Mouse (Mus musculus): Measurements from ENCODE around the gene Ccdc181.

The Ccdc181 gene

DNA sequence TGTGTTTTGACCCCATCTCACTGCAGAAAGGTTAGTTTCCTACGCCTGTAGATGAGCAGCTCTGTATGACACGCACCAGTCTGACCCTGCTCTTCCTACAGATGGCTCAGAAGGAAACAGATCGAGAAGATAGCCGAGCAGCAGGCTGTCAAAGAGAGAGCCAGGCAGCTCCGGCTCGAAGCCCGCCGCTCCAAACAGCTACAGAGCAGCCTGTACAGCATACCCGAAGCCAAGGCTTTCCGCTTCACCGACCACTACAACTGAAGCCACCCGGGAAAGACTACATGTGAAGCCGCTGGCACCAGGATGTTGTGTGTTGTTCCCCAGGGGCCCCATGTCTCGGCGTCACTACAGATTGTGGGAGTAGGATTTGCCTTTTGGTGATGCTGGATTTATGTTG is 12.0 kb downstream of the Ccdc181 start:
- DNase-seq = peak; percentile 60

DNA sequence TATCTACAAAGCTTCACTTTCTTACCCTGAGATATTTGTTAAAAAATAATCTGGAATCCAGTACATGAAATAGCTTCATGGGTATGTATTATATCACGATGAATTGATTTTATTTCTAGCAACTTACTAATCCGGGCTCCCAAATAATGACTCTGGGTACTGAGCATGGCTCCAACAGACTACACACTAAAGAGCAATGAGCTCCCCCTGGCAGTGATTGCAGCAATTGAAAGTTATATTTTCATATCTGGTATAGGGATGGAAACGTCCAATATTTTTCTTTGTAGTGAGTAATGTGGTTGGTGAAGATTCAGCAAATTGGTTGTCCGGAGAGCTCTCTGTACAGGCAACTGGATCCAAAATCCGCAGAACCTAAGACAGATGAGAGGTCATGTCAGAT is 16.7 kb downstream of the Ccdc181 start:
- no peak for DNase-seq

DNA sequence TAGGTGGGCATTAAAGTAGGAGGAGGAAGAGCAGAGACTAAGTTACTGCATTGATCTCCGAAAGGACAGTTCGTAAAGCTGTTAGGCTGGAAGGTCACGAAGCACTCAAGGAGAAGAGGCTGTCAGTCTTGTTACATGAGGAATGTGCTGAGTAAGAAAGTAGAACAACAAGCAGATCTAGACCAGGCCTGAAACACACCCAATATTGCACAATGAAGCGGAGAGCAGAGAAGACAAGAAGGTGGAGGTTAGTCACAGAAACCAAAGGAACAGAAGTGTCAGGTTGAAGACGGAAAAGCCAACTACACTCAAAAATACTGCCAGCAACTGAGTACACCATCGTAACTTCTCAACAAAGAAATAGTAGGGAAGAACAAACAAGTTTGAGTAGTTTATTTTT is 18.7 kb downstream of the Ccdc181 start:
- DNase-seq = no peak

DNA sequence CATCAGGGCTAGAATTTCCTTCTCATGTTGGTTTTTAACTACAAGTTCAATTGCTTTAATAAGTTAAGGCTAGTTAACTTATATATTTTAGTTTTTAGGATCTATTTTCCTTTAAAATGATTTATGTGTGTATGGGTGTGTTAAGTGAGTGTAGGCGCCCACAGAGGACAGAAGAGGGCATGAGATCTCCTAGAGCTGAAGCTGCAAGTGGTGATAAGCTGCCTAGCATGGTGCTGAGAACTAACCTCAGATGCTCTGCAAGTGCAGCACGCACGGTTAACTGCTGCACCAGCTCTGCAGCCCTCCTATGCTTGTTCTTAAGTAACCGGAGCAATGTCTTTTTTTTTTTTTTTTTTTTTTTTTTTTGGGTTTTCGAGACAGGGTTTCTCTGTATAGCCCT is 21.1 kb downstream of the Ccdc181 start:
- no peak for DNase-seq

DNA sequence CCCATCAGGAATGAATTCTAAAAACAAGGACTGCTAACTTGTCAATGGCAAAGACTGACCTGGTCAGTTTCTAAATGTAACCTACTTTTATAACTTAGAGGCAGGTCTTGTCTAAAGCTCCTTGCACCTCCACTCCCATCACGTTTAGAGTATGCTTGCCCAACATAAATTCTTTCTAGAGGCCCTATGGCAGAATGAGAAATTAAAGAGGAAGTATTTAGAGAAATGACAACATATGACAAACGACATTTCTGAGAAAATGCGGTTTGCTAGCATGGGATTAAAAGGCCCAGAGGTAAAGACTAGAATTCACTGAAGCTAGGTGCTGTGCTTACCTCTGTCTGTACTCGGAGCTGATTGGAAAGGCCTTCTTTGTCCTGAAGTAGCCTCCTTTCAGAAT is 26.6 kb downstream of the Ccdc181 start:
- DNase-seq = no peak

DNA sequence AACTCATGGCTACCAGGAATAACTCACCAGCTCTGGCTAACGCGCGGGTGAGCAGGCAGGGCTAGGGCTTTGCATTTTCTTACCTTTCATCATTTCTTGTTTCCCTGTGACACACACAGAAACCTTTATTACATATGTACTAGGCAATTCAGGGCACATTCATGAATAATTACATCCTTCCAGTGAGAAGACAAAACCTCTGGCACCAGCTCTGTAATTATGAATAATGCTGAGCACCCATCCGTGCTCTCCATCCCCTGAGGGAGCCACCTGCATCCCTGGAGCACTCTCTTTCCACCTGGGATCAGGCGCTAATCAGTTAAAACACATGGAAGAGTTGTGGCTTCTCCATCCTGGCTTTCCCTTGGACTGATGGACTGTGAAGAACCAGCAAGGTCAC is 28.4 kb downstream of the Ccdc181 start, which contains the start of gene Nme7:
TSS of gene Nme7 (plus strand) at position 301 of the 400 bp plus-strand sequence.
- no peak for DNase-seq

DNA sequence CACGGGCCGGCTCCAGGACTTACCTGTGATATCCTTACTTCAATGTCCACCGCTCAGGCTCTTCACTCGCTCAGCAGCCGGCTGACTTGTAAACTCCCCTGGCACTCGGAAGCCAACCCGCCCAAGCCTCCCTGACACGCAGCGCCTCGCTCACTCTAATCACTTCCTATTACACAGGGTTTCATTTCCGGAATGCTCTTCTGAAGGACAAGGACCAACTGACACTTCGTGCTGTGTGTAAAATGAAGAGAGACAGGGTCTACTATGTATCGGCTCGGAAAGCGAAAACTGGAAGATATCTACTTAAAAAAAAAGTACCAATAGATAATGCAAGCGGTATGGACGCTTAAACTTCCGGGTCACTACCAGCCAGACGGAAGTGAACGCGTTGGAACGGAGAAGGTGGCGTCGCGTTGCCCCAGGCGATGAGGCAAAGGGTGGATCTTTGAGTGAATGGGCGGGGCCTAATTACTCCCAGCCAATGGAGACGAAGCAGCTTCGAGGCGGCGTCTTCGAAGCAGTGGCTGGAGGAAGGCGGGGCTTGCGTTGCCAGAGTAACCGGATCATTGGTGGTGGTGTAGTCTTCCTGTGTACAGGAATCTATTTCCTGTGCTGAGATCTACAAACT is 31.9 kb downstream of the Ccdc181 start, which contains the start of gene Blzf1:
TSS of gene Blzf1 (minus strand) at position 366 of the 628 bp plus-strand sequence.
- DNase-seq = peak; percentile 95

DNA sequence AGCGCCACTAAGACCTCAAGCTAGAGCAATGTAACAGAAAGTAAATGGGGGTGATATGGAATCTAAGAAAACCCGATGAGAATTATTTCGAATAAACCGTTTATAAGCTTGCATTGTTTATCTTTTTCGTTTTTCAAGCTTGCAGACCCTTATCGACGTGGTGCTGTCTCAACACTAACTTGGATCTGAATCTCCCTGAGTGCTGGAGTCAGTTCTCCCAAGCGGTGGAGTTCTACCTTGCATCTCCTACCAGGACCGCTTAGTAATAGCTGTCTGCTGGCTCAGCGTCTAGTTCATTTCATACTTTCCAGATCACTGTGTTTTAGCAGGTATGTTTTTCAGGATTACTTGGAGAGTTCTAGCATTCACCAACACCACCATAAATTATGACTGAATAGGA is 32.5 kb downstream of the Ccdc181 start:
- DNase-seq = no peak

DNA sequence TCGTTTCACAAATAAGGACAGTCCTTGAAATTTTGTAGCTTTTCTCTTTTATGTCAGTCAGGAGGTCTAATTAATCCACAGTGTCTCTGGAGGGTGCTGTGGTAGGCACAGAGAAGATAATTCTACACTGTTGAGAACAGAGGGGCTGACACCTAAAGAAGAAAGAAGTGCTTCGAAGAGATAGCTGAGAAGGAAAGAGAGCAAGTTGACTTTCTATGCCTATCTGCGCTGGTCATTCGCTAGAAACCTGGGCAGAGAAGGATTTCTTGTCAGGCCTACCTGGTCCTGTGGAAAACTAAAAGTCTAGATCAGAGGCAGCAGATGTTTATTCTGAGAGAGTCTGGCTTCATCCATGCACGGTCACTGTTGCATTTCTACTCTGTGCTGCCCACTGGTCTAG is 38.7 kb downstream of the Ccdc181 start:
- no peak for DNase-seq

DNA sequence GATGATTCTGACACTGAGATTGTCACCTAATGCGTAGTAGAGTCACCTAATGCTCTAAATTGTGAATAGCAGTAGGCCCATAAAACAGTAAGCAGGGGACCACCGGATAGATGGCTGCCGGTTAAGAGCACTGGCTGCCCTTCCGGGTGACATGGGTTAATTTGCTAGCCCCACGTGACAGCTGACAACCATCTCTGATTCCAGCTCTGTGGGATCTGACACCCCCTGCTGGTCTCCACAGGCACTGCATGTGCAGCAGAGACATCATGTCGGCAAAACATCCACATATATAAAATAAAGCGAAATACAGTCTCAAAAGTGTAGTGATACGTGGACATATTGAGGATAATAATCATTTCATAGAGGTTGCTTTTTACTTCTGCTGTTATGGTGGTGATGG is 39.9 kb downstream of the Ccdc181 start:
- DNase-seq = peak; percentile 32

DNA sequence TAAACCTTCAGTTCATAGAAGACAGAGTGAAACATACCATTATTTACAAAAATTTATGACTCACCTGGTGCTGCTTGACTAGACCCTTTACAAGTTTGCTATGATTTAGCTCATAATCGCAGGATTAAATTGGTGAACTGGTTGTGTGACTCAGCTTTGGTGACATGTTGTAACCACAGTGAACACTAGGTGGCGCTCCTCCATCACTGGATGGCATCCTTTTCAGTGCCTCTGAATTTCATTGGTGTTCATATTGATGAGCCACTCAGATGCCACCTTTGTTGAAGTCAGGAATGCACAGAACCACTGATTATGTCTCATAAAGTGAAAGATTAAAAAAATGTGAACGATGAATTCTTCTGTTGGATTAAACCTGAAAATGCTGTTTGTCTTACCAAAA is 41.3 kb downstream of the Ccdc181 start:
- DNase-seq = peak; percentile 74

DNA sequence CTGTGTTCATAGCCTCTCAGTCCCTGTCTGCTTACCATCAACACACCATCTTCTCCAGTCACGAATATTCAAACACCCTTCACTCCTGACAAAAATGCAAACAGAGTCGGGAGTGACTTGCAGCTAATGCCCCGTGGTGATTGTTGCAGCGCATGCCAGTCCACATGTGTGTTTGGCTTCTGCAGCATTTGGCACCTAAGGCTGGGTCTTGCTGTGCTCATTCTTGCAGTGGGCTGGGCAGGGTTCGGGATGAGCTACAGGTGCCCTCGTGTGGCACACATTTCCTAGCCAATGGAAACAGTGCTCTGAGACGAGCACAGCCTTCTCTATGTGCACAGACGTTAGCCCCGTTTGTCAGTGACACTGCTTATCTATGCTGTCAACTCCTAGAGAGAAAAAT is 41.9 kb downstream of the Ccdc181 start:
- DNase-seq = no peak

DNA sequence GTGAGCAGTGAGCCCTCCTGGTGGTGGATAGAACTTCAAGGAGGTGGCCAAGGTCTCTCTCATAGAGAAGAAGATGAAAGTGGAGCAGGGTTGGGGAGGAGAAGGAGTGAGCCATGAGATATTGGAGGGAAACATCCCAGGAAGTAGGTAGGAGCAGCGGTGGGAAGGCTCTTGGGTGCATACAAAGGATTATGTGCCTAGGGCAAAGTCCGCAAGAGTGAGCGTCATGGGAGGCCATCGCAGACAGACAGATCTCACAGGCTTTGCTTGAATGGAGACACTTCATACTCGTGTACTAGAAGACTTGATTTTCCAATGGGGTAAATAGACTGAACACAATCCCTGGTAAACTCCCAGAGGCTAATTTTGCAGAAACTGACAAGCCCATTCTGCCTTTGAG is 43.1 kb downstream of the Ccdc181 start:
- DNase-seq = no peak

DNA sequence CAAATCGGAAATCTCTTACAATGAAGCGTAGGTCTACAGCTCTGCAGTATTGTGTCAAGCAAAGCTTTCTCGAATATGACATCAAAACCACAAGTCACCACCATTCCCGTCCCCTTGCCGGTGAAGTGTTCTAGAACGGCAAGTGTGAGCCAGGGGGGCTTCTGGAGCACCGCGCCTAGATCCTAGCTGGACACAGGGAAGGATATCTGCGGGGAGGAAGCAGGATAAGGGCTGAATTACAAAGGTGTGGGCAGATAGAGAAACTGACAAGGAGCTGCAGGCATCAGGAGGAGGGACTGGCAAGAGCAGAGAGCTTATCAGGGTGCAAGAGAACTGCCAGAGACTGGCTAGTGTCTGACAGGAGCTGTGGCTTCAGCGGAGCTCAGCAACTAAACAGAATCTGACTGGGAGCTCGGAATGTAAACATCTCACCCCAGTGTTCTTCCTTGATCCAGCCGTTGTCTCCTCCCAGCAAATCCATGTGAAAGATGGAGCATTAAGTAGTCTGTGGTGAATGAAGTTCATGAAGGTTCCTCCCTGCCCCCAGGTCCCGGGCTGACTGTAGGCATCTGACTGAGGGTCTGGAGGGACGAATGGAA is 44.3 kb downstream of the Ccdc181 start:
- DNase-seq = no peak

DNA sequence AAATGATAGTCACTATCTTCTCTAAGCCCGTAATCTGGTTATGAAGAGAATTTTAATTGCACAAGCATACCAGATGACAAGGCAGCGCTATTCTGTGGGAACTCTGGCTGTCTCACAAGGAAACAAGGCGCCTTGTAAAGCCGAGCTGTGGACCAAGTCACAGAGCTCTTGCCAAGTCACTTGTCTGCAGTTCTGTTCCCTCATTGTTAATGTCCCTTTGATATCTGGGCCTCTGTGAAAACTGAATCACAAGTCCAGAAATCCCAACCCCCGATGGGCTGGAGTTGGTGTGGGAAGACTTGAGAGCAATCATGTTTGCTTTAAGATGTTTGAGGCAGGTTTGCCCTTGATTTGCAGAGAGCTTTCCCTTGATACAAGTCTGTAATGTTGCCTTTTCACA is 45.3 kb downstream of the Ccdc181 start:
- no peak for DNase-seq

DNA sequence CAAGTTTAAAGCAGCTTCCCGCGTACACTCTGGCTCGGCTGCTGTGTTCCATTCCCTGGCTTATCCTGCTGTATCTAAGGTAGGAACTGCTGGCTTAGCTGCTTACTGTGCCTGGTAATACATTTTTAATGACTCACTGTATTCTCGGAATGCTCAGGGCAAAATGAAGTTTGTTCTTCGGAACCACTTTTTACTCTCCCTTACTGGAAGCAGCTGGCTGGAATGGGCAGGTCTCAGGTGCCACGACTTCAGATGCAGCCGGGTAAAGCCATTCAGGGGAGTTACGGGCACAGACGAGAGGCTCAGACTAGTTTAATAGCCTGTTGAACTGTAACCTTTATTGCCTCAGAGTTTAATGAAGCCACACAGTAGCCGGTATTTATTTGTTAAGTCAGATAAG is 46.0 kb downstream of the Ccdc181 start:
- DNase-seq = no peak

DNA sequence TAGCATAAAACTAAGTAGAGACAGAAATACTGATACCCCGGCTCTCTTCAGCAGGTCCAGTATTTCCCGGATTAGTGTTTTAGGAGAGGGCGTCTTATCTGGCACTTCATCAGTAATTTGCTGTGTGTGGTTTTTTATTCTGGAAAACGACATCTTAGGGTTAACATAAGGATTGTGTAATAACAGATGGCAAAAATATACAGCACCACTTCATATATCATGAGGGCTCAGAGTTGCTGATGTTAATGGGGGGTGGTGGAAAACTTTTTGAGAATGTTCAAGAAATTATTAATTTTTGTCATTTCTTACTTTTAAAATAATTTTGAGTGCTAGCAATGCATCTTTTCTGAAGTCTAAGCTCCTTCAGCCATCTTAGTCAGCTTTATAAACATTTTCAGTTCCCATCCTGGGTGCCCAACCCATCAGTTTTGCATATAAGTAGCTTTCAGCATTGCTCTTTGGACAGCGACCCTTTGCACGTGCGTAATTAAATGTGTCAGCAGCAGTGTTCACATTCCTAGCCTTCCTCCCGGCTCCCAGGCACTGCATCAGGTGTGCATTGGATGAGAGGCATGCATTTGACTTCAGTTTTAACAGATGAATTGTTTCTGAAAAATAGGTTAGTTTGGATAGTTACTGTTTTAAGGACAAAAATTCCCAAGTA is 47.7 kb downstream of the Ccdc181 start:
- no peak for DNase-seq

DNA sequence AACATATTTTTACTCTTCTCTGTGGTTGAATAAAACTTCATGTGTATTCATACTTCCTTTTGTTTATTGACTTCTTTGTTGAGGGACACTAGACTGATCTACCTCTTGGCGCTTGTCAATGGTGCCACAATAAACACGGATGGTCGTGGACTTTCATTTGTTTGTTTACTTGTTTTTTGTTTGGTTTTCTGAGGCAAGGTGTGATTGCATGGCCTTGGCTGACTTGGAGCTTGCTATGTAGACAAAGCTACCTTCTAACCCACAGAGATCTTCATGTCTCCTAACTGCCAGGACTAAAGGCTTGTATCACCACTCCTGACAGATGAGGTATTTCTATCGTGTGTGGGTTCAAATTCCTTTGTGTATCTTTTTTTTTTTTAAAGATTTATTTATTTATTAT is 48.8 kb downstream of the Ccdc181 start:
- no peak for DNase-seq

DNA sequence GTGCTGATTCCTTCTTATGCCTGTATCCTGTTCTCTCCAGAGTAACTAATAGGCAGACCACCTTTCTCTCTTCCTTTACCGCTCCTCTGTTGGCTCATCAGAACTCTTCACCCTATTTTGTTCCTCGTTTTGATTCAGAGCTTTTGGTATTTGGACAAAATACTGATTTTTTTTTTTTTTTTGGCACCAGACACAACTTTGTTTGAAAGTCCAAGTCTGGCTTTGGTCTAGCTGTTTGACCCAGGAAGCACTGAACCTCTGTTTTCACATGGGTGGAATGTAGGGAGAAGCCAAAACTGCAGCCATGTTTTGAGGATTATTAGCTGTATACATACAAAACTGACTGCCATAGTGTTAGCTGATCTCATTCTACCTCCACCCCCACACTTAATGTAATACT is 49.5 kb downstream of the Ccdc181 start:
- no peak for DNase-seq

DNA sequence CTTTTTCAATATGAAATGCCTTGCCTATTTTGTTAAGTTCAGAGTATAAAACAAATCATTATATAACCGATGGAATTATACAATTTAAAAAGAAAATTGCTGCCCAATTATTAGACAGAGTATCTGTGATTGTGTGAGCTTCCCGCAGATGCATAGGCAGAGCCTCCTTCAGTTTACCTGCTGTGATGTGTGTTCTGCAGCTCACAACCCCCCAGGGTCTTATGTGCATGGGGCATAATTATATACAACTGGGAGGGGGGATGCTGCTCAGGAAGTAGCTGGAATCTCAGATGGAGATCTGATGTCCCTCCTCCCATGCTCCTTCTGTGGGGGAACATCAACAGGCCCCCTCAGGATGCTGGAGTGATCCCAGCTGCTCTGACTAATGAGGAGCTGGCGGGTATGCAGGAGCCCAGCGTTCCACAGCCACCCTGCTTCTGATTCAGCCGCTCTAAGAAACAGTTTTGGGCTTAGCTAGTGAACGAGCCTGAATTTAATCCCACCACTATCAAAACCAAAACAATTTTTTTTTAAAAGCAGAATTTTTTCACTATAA is 51.3 kb downstream of the Ccdc181 start:
- DNase-seq = no peak

DNA sequence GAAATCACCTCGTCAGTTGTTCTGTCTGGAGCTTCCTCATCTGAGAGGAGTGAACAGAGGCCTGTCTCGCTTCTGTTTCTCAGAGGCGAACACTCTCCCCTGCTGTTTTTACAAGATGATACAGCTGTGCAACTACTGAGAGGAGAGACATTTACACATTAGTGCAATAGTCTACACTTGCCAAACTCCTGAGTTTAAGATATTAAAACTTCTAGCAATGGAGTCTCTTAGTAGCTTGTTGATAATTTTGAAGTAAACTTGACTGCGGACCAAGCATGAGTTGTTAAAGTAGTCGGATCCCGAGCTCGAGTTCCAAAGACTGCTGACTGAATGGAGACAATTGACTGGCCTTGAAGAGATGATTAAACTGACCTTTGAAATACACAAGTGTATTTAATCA is 52.4 kb downstream of the Ccdc181 start:
- DNase-seq = no peak

DNA sequence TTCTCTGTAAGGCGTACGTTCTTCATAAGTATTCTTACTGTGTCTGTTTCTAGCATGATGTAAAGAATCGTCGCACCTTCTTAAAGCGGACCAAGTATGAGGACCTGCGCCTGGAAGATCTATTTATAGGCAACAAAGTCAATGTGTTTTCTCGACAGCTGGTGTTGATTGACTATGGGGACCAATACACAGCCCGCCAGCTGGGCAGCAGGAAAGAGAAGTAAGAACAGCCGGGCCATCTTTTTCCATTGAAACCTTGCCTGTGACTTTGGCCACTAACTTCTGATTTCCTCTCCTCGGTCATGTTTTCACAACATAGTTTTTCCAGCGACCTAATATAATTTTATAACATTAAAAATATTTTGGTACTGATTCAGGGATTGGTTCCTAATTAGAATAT is 57.2 kb downstream of the Ccdc181 start:
- no peak for DNase-seq

DNA sequence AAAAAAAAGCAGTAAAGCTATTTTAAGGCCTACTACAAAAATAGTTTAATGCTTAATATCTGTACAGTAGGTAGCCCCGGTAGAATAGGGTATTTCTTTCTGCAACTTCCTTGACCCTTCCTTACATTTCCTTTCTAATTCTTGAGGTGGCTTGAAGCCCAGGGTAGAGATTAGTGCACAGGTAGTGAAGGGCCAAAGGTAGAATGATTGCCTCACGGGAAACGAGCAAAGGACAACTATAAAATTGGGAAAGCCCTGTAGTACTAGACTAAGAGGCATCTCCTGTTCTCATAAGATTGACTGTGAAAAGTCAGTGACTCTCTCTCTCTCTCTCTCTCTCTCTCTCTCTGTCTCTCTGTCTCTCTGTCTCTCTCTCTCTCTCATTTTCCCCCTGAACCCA is 60.0 kb downstream of the Ccdc181 start:
- DNase-seq = no peak

DNA sequence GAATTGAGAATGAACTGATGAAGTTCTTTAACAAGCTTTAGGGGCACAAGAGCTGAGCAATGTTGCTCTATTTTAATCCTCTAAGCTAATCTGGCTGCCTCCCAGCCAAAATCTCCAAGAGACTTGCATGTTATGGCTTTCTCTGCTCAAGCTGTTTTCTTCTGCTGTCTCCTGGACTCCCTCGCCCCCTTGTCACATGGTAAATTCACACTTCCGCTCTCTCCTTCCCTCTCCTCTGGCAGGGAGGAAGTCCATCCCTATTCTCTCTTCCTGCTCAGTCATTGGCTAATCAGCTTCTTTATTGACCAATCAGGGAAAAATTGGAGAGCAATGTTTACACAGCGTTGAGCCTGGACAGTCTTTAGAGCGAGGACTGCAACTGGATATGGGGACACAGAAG is 60.5 kb downstream of the Ccdc181 start:
- no peak for DNase-seq

All from cerebellum, adult 8-10 months (tissue).